Mouse (Mus musculus) gastrocnemius, postnatal 25 days (tissue): ENCODE measurements at regions not wholly inside any gene's neighbourhood (a gene's known extent, or its start where the extent isn't known, plus 50 kb on each side); places are given as distances from the start of the nearest gene placed in this dataset.

ENCODE experiments used
- DNase-seq: peaks from one replicate; pipeline ENCODE4 v3.0.0; 2022

DNA sequence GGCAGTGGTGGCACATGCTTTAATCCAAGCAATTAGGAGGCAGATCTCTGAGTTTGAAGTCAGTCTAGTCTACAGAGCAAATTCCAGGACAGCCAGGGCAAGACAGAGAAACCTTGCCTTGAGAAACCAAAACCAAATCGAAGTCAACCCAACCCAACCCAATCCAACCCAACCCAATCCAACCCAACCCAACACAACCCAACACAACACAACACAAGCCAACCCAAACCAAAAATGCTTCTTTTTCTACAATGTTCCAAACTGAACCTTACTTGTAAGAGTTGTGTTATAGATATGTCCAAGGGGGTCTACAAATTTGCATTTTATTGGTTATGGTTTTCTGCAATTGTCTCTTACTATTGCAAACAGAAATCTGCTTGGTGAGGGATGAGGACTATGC is 52.8 kb upstream of the Chodl start:
- no peak for DNase-seq

DNA sequence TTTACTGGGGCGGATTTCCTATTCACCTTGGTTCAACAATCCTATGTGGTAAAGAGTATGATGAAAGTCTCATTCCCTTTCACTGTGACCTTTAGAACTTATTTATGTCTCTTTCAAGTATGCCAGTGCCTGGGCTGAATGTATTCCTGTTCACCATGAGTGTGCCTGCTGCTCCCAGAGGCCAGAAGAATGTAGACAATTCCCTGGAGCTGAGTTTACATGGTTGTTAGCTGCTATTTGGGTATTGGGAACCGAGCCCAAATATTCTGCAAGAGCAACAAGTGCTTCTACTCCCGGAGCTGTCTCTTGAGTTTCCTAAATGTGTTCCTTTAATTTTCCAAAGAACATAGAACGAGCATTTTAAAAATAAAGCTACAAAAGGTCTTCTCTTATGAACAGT is 71.7 kb upstream of the Chodl start:
- DNase-seq: no peak

DNA sequence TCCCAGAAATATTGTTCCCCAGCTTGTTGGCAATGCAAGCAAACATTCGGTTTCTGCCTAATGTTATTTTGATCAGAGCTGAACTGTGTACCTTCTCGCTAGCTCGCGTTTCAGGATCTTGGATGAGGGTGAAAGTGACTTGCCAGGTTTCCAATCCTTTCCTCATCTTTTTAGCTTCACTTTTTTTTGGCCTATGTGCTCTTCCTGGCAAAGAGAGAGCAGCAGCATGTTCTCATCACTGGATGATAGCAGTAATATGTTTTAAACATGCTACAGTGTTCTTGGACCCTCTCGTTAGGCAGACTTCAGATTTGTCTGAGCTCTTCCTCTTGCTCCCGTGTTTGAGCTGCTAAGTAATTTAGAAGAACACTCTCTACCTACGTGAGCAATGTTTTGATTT is 99.8 kb upstream of the Chodl start:
- peak; percentile 13 for DNase-seq

DNA sequence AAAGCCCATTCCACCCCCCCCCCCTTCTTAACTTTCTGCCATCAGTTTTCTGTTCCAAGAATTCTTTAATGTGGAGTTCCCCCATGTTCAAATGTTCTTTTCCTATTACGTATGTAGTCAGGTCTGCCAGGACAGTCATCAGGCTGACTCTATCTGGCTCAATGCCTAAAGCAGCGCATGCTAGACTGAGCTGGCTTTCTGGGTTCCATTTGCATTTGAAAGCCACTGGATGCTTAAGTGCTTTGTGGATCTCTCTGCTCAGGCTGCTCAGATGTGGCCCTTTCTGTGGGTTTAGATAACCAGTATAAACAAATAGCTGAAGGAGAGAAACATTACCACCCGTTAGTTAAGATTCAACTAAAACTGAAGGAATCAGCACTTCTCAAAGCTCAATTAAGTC is 103.0 kb upstream of the Chodl start:
- no peak for DNase-seq

DNA sequence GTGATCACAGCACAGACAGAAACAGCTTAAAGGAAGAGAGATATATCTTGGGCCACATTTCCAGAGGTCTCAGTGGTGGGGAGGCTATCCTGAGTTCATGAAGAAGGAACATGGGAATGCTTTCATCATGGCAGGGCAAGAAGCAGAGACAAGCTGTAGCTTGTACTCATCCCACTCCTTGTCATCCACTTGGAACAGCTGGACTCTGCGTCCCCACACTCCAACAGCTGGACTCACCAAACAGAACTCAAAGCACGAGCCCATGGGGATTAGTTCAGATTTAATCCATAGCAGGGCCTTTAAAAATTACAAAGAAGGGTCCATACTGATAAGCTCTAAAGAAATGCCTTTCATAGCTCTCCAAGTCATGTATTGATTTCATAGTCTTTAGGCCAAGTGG is 140.7 kb upstream of the Chodl start:
- no peak for DNase-seq

DNA sequence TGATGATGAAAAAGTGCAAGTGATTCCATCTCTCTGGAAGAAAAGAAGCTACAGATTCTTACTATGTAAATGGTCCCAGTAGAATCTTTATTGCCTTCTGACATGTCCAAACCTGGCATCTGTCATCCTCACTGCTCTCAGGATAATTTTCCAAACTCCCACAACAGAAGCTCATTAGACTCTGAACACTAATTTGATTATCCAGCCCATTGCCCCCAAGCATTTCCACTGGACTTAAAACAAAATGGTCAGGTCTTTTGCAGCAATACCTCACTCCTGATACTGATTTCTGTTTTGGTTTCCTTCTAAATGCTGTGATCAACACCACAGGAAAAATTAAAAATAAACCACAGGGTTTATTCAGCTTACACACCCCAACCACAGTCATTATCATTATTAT is 171.5 kb upstream of the Chodl start:
- no peak for DNase-seq

DNA sequence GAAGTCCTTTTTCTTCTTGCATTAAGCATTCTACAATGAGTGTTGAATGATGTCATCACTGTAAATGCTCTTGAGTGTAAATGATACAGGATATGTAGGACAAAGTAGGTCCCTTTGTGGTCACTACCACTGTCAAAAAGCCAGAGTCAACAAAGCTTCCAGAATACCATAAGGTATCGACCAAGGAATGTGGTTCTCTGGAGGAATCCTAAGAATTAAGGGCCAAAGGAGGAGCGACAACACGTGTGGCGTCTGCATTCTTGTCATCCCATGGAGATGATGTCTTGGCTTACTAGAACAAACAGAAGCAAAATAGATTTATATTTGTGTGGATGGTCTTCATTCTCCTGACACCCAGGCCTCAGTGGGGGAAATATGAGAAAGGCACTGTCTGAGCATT is 161.4 kb upstream of the D16Ertd472e start:
- no peak for DNase-seq

DNA sequence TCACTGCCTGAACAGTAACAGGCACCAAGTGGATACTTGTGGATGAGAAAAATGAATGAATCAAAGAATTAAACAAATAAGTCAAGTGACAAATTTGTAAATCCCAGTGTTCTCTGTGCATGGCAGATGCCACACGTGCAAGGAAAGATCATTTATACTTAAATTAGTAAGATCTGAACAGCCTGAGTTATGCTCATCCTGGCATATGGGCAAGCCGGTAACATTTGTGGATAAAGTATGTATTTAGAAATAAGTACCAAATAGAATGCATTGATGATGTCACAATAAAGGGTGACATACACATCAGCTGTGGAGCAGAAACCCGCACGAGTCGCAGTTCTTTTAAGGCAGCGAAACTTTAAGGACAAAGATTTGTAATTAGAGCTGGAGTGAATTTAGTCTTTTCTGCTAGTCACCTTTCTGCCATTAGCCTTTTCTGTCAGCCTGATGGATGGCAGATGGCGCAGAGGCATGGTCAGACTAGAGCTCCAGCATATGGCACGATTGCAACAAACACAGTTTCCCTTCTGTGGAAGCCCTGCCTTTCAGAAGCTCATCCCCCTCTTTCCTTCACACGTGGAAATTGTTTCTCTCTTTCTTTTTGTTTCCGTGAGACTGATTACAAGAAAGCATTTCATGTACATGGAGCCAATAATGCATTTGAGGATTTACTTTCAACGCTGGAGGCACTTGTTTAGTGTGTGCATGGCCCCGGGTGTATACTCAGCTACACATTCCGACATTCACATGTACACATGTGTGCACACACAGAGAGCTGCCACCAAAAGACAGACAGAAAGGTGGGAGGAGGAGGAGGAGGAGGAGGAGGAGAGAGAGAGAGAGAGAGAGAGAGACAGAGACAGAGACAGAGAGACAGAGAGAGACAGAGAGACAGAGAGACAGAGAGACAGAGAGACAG is 154.3 kb upstream of the D16Ertd472e start:
- DNase-seq: no peak

DNA sequence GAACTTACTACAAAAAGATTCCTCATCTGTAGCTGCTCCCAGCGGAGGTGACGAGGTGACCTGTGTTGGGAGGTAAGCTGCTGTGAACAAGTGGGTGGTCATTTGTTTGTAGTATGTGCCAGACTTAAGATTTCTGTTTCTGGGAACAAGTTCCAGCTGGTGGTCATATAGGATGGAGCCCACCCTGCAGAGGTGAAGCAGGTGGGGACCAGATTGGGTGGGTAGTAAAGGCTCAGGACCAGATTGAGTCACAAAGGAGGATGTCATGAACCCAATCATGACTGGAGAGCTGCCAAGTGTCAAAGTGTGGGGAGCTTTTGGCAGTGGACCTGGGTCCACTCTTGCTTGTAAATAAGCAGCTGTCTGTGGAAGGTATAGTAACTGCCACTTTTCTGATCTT is 149.0 kb upstream of the D16Ertd472e start:
- DNase-seq: no peak

DNA sequence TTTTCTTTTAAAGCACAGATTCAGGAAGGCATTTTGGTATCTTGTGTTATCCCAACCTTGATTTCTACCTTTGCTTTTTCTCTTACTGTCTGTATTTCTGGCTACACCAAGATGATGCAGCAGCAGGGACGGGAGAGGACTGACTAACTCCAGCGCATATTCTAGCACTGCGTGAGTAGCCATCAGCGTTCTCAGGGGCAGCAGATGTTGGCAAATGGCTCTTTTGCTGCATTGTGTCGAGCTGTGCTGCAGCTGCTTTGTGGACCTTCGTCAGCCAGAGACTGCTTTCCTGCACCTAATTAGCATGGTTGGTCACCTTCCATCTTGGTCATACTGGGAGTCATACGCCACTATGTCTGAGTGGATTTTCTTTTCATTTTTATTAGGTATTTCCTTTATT is 133.4 kb upstream of the D16Ertd472e start:
- no peak for DNase-seq

DNA sequence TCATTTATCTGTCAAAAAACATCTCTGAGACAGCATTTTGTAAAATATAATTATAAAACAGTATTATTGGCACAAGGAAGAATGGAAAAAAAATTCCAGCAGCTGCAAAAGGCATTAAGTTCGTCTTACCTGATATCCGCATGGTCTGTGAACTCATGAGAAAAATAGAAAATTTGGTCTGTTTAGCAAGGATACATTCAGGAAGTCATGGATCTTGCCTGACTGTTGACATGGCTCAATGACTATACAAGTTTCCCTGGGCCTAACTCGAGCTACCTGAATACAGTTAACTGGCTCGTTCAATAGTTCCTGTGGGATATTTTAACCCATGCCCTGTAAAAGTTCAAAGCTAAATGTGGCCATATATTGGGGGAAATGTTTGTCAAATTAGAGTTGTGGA is 131.1 kb upstream of the D16Ertd472e start:
- no peak for DNase-seq

DNA sequence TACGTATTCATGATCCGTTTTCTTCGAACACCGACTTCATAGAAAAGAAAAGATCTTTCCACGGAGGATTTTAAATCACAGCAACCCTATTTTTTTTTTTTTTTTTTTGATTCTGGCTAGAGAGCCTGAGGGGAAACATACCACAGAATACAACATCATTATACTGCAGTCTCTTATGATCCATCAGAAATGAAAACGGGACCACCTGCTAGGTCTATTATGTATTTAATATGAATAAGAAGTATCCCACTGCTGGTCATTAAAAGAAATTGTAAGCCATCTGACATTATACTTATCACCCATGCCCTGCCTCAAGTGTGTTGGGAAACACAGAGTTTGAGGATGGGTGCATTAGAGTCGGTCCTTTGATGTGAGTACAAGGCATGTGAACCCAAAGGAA is 130.7 kb upstream of the D16Ertd472e start:
- no peak for DNase-seq

DNA sequence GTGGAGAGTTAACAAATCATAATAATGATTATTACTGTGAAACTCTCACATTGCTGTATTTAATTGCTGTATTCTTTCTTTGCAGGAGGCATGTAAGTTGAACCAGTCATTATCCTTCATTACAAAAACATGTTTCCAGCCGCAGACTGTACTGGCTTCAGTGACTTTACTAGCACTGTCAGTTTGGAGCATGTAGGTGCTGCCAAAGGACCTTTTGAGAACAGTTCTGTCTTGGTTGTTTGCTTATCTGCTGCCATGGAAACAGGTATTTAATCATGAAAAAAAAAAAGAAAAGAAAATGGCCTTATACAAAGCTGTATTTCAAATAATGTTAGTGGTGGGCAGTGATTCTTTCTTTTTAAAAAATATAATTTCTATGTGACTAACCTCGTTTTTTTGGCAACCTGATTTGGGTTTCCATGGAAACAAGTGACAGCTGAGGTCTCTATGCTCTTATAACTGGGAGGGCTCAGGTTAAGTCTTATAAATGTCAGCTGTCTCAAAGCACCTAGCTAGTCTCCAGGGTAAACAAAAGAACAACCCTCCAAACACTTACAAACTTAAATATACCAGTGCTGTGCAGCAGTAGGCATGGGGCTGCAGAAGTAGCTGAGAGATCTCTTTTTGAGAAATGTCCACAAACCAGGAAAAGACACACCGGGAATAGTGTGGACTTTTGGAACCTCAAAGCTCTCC is 121.2 kb upstream of the D16Ertd472e start:
- DNase-seq: no peak

DNA sequence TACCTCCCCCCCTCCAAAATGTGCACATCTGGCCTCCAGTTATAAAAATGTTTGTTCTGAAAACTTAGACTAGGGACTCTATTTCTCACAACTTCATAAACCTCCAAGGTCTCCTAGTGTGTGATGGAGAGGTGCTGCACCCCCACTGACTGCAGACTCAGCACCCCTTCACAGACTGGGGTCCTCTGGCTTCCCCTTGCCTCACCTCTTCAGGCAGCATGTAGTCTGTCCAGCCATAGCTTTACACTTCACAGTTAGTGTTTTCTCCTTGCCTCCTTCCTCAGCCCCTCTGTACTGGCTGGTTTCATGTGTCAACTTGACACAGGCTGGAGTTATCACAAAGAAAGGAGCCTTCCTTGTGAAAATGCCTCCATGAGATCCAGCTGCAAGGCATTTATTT is 111.7 kb upstream of the D16Ertd472e start:
- no peak for DNase-seq

DNA sequence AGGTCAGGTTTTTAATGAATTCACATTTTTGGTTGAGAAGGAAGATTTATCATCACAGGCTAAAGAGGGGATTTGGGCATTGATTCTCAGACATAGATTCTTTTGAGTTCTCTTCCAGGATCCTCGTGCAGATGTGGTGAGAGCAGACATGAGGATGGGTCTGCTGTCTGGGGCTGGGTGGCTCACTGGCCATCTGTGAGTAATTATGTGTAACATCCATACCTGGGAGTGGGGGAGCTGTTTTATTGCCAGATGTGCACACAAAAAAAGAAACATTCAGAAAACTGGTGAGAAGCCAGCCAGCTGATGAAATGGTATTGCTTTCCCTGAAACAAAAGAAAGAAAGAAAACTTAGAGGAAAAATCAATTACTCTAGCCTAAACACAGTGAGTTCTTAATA is 108.7 kb upstream of the D16Ertd472e start:
- no peak for DNase-seq

DNA sequence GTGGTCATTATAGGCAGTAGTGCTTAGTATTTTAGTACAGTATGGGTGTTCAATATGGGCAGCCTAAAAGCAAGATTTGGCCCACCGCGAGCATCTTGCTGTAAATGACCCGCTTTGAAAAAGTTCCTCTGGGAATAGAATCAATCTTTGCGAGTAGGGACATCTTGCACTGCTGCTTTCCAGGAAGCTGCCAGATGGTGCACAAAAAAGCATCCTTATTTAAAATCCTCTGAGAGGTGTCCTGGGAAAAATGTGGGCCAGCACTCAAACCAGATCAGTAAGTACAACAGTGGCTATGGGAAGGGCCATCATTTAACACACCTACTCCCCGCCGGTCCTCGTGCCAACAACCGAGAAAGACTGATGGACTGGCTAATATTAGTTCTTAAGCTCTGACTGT is 107.5 kb upstream of the D16Ertd472e start:
- peak; percentile 6 for DNase-seq

DNA sequence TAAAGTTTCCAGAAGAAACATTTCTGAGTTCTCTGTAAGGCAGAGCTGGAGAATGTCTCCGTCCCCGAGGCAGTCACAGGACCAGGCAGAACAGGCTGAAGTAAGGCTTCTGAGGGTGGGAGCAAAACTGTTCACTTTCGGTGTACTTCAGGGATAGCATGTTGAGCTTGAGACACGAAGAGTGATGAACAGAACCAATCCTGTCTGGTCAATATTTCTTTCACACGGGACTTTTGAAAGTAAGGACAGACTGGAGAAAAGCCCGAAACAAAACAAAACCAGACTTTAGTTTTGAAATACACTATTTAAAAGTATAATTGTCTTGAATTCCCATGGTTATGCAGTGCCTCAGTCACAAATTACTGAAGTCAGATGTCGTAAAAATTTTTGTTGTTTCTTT is 84.6 kb upstream of the D16Ertd472e start:
- DNase-seq: no peak

DNA sequence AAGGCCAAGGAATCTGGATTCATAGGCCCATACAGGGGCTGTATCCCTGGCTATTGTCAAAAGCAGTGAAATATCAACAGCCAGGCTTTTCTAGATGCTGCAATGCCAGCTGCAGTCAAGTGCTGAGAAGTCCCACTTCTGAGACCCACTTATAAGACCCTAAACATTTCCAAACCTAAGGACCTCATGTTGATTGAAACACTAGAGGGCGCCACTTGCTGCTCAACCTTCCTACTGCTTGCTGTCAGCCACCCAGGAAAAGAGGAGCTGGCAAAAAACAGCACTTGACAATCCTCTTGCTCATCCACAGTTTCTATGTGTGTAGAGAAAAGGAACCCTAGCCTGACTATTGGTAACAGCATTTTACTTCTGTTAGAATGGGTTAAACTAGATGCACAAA is 68.2 kb upstream of the D16Ertd472e start:
- DNase-seq: no peak

DNA sequence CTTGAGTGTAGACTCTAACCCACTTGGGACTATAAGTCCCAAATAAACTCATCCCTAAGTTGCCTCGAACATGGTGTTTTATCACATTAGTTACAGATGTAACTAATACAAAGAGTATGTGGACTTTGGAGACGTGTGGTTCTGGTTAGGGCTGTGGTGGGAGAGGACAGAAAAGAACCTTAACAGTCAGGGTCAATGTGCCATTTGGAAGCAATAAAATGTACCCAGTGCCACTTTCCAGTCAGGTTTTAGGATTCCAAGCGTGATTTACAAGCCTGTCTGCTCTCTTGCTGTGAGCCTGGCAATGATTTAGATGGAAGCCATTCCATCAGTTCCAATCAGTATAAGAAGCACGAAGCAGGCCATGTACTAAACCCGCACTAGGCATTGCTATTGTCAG is 65.2 kb upstream of the D16Ertd472e start:
- DNase-seq: no peak

DNA sequence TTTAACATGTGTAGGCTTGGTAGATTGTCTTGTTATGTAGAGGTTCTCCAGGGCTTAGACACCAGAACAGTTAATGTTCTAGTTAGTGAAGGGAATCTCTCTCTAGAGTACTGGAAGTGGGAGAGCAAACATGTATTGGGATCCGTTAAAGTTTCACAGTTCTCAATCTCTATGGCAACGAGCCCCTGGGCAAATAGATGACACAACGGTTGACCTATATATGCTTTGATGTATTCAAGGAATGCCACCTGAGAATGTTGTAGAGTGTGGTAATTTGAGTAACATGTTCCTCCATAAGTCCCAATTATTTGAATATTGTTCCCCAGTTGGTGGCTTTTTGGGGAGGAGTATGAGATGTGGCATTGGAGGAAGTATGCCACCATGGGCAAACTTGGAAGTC is 64.7 kb upstream of the D16Ertd472e start:
- DNase-seq: no peak

DNA sequence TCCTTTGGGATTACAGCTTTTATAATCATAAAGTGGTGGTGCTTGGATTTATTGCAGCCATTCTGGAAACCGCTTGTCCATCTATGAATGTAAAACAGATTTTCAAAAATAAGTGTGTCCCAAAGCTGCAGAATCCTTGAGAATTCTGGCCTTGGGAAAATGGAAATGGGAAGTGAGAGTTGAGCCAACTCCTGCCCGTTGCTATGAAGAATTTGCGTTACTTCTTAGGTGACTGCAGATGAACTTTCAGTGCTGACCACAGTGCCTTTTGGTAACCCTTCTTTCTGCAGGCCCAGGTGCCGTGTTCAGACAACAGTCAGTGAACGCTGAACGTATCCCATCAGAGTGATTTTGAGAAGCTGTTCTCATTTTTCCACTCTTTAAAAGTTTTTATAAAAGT is 60.9 kb upstream of the D16Ertd472e start:
- no peak for DNase-seq

DNA sequence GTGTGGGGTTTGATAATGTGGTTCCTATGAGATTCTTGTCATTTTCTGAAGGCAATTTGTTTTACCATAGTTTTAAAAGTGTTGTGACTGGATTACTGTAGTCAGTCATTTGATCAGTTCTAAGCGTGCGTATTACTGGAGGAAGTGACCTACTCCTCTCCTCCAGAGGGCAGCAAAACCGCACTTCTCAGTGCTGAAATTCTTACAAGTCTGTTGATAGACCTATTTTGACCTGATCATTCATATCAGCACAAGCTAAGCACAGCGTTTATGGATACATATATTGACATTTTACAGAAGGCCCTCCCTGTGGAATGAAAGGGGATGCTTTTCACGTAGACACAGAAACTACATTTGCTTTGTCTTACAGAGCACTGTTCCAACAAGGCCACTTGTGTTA is 60.5 kb upstream of the D16Ertd472e start:
- DNase-seq: no peak

DNA sequence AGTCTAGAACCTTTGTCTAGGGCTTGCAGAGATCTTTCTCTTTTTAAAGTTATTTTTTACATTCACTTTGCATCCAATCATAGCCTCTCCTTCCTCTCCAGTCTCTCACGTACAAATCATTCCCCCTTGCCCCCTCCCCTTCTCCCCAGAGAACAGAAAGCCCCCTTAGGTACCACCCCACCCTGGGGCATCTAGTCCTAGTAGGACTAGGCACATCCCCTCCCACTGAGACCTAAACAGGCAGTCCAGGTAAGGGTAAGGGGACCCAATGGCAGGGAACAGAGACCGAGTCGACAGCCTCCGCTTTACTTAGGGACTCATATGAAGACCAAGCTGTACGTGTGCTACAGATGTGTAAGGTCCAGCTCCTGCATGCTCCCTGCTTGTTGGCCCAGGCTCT is 59.3 kb upstream of the D16Ertd472e start:
- DNase-seq: no peak

DNA sequence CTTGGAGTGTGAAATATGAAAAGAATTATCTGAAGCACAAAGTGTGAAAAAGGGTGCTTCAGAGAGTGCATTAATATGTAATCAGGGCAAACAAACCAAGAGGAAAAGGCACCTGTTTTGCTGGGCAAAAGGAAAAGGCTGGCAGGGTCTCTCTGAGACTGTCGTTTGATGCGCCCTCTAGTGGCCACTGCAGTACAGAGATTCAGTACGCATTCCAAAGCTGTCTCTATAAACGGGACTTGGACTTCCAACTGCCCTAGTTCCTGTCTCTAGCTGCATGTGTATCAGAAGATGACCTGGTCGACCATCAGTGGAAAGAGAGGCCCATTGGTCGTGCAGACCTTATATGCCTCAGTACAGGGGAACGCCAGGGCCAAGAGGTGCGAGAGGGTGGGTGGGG is 58.7 kb upstream of the D16Ertd472e start:
- DNase-seq: peak; percentile 24
